Comparison of ENCODE assay signal across 10 mouse cellular contexts in genomic region chr2:103670276-103670680, GRCm38 (mm10).
DNase-seq lines count a peak whose midpoint lies in the region; ATAC-seq and TF ChIP-seq lines count a peak whose summit lies in the region.
"Had no signal": no experiment of that assay in that cellular context is flagged by ENCODE, and none has a peak within 500 bp of the region (broad histone marks: within the 10 kb centered on the region; RNA-seq: fewer than 3 reads in every experiment).

No protein-coding gene starts in this region.

- H3K4me3 ChIP-seq in embryonic facial prominence, embryonic 11.5 days (ENCODE audit: low read depth, low read length), result no peak overlapping the region
- H3K4me3 ChIP-seq in embryonic facial prominence, embryonic 10.5 days, result no peak overlapping the region
- H3K4me3 ChIP-seq in forebrain, embryonic 16.5 days (replicated peaks; ENCODE audit: low read length), result no peak overlapping the region
- H3K4me3 ChIP-seq in heart, postnatal 0 days (ENCODE audit: low read depth, low read length), result no peak overlapping the region
- no peak overlapping the region for H3K4me3 ChIP-seq in testis, adult 2 months (ENCODE audit: control insufficient read depth, low read depth, low read length)
- H3K4me3 ChIP-seq: erythroblast, embryonic 14.5 days had no signal

- no peaks in the 10 kb centered on the region for H3K9me3 ChIP-seq in embryonic facial prominence, embryonic 11.5 days (replicated peaks; ENCODE audit: control insufficient read depth, low read length)
- no peaks in the 10 kb centered on the region for H3K9me3 ChIP-seq in embryonic facial prominence, embryonic 10.5 days
- H3K9me3 ChIP-seq in forebrain, embryonic 16.5 days (ENCODE audit: control insufficient read depth, low read length), result no peaks in the 10 kb centered on the region
- H3K9me3 ChIP-seq in heart, postnatal 0 days (replicated peaks; ENCODE audit: control insufficient read depth, low read length), result no peaks in the 10 kb centered on the region

- no peak for DNase-seq in embryonic facial prominence, embryonic 11.5 days (ENCODE audit: low spot score)
- DNase-seq in embryonic facial prominence, embryonic 10.5 days (ENCODE audit: low spot score), result no peak
- peak; percentile 97 for DNase-seq in heart, postnatal 0 days (ENCODE audit: low spot score)
- DNase-seq in layer of hippocampus, adult 8-10 months (ENCODE audit: low spot score in 2 of 2), result peak; percentile 74 to 76
- peak; percentile 73 for DNase-seq in lung, postnatal 36 days
- no peak for DNase-seq in spleen, postnatal 4 days (ENCODE audit: low spot score in 2 of 2)

- peak; percentile 45; the same call in 1 of the 2 replicates for ATAC-seq in embryonic facial prominence, embryonic 11.5 days (replicated peaks; ENCODE audit: insufficient number of reproducible peaks, low FRiP score, low TSS enrichment, low read depth)
- ATAC-seq in forebrain, embryonic 16.5 days, result peak; percentile 90
- ATAC-seq in heart, postnatal 0 days (ENCODE audit: insufficient read depth, low read depth), result peak; percentile 92

- H3K36me3 ChIP-seq in embryonic facial prominence, embryonic 11.5 days (replicated peaks; ENCODE audit: control insufficient read depth, insufficient read depth, low read depth, low read length), result no peaks in the 10 kb centered on the region
- H3K36me3 ChIP-seq in embryonic facial prominence, embryonic 10.5 days (replicated peaks), result no peaks in the 10 kb centered on the region
- H3K36me3 ChIP-seq in forebrain, embryonic 16.5 days (ENCODE audit: control insufficient read depth, insufficient read depth), result no peaks in the 10 kb centered on the region
- no peaks in the 10 kb centered on the region for H3K36me3 ChIP-seq in heart, postnatal 0 days (replicated peaks; ENCODE audit: control insufficient read depth, insufficient read depth, low read length)
- H3K36me3 ChIP-seq in testis, adult 2 months (ENCODE audit: control insufficient read depth, insufficient read depth, low read length), result no peaks in the 10 kb centered on the region

- no peak for TF ChIP-seq POLR2A in testis, adult 2 months (IDR thresholded peaks at IDR 0.05; ENCODE audit: control insufficient read depth, low read depth, low read length)

- H3K4me1 ChIP-seq in embryonic facial prominence, embryonic 11.5 days (ENCODE audit: control insufficient read depth, insufficient read depth, low read length), result no peaks in the 10 kb centered on the region; the same call in 1 of the 2 replicates
- peaks cover 28% of the 10 kb centered on the region for H3K4me1 ChIP-seq in embryonic facial prominence, embryonic 10.5 days
- H3K4me1 ChIP-seq in forebrain, embryonic 16.5 days (replicated peaks; ENCODE audit: control insufficient read depth, insufficient read depth, low read length), result peaks cover 30% of the 10 kb centered on the region
- peaks cover 40% of the 10 kb centered on the region for H3K4me1 ChIP-seq in heart, postnatal 0 days (ENCODE audit: control insufficient read depth, insufficient read depth)
- H3K4me1 ChIP-seq in testis, adult 2 months (ENCODE audit: control insufficient read depth, insufficient read depth, low read length), result peaks cover 3% of the 10 kb centered on the region; the same call in 1 of the 2 replicates

- TF ChIP-seq CTCF in heart, postnatal 0 days (IDR thresholded peaks at IDR 0.05; ENCODE audit: low read depth), result no peak
- TF ChIP-seq CTCF in testis, adult 2 months (IDR thresholded peaks at IDR 0.05; ENCODE audit: control insufficient read depth, insufficient read depth, insufficient replicate concordance, low read depth, low read length), result no peak

- H3K4me2 ChIP-seq in embryonic facial prominence, embryonic 11.5 days (ENCODE audit: low read depth, low read length), result no peak overlapping the region
- H3K4me2 ChIP-seq in forebrain, embryonic 16.5 days (ENCODE audit: low read length), result no peak overlapping the region
- no peak overlapping the region for H3K4me2 ChIP-seq in heart, postnatal 0 days (ENCODE audit: low read depth, low read length)

- WGBS in embryonic facial prominence, embryonic 11.5 days, result 70% methylated on average over 3 of the region's 3 CpGs
- 81% methylated on average over 3 of the region's 3 CpGs for WGBS in embryonic facial prominence, embryonic 10.5 days
- WGBS in forebrain, embryonic 16.5 days, result 13% methylated on average over 3 of the region's 3 CpGs
- WGBS in heart, postnatal 0 days, result 9% methylated on average over 3 of the region's 3 CpGs

- peak; percentile 94 for TF ChIP-seq EP300 in heart, postnatal 0 days (IDR thresholded peaks at IDR 0.05; ENCODE audit: low read depth)

- no peaks in the 10 kb centered on the region for H3K27me3 ChIP-seq in embryonic facial prominence, embryonic 11.5 days (ENCODE audit: control insufficient read depth, insufficient read depth, low read length)
- H3K27me3 ChIP-seq in embryonic facial prominence, embryonic 10.5 days (replicated peaks; ENCODE audit: low read depth, poor library complexity, severe bottlenecking), result peaks cover 6% of the 10 kb centered on the region; the same call in 1 of the 2 replicates
- no peaks in the 10 kb centered on the region for H3K27me3 ChIP-seq in forebrain, embryonic 16.5 days (replicated peaks; ENCODE audit: control insufficient read depth, insufficient read depth, low read length)
- no peaks in the 10 kb centered on the region for H3K27me3 ChIP-seq in heart, postnatal 0 days (ENCODE audit: control insufficient read depth, insufficient read depth, low read length)
- H3K27me3 ChIP-seq in testis, adult 2 months (ENCODE audit: control insufficient read depth, insufficient read depth, low read length), result no peaks in the 10 kb centered on the region
- H3K27me3 ChIP-seq: CH12.LX had no signal

- H3K9ac ChIP-seq in embryonic facial prominence, embryonic 11.5 days (replicated peaks; ENCODE audit: low read length), result no peak overlapping the region
- 0 out of 2 replicates have a peak overlapping the region, but pooled peaks have one; percentile 24 for H3K9ac ChIP-seq in forebrain, embryonic 16.5 days (replicated peaks; ENCODE audit: low read depth, low read length)
- no peak overlapping the region for H3K9ac ChIP-seq in heart, postnatal 0 days (replicated peaks; ENCODE audit: low read depth, low read length)

- no peak overlapping the region for H3K27ac ChIP-seq in embryonic facial prominence, embryonic 11.5 days (replicated peaks; ENCODE audit: low read depth, low read length)
- no peak overlapping the region for H3K27ac ChIP-seq in embryonic facial prominence, embryonic 10.5 days (replicated peaks)
- peak overlapping the region; percentile 38; the same call in 1 of the 2 replicates for H3K27ac ChIP-seq in forebrain, embryonic 16.5 days (ENCODE audit: low read length)
- H3K27ac ChIP-seq in heart, postnatal 0 days (ENCODE audit: low read depth), result peak overlapping the region; percentile 89
- peak overlapping the region; percentile 7; the same call in 1 of the 2 replicates for H3K27ac ChIP-seq in testis, adult 2 months (ENCODE audit: control insufficient read depth, insufficient read depth, low read depth, low read length)

Comparison
In these comparisons a context has a peak if more than half of its experiments do, and no peak if none do; other contexts are left out.
1. DNase-seq: peak in heart, postnatal 0 days (single experiment), layer of hippocampus, adult 8-10 months (2 of 2) and lung, postnatal 36 days (single experiment); none in embryonic facial prominence, embryonic 11.5 days (single experiment), embryonic facial prominence, embryonic 10.5 days (single experiment) and spleen, postnatal 4 days (0 of 2).
2. H3K27ac ChIP-seq: peak in forebrain, embryonic 16.5 days (single experiment), heart, postnatal 0 days (single experiment) and testis, adult 2 months (single experiment); none in embryonic facial prominence, embryonic 11.5 days (single experiment) and embryonic facial prominence, embryonic 10.5 days (single experiment).
3. Peak in every context shown above with its lines, with median percentiles within 50 percentile points of each other: ATAC-seq.